Mouse (Mus musculus) intestine, embryonic 14.5 days (tissue): ENCODE data around the gene Creb3l2. TPM values are rescaled to one million over a fixed set of nuclear protein-coding genes. Genes with fewer than 3 reads are reported as not detected.
"Not testable (repeated sequence)": the region's sequence is repeated elsewhere in the genome, so short reads cannot be mapped to it uniquely, and the experiment has no call there.

Experiments
- ATAC-seq: fragments of 200-750 bp; cut with Nextera tagmentation; replicated peaks from 2 replicates; pipeline ENCODE4 v1.8.0; 2017; ENCODE audit warnings: low read depth, moderate number of reproducible peaks, moderate TSS enrichment, moderate library complexity; ENCODE audit not compliant: low FRiP score, low TSS enrichment
- DNase-seq: peaks from one replicate; pipeline ENCODE4 v3.0.0-alpha.2; 2018; ENCODE audit warnings: low spot score
- H3K27ac ChIP-seq: fragments of 300-500 bp; sonication (generic); 2 replicates; pipeline ENCODE4 v1.5.1; 2014; ENCODE audit warnings: low read depth, mild to moderate bottlenecking, control low read depth
- H3K27me3 ChIP-seq: fragments of 300-500 bp; sonication (generic); replicated peaks from 2 replicates; pipeline ENCODE4 v1.6.1; 2014; ENCODE audit warnings: low read length, control low read depth; ENCODE audit not compliant: control insufficient read depth, insufficient read depth
- H3K36me3 ChIP-seq: fragments of 300-500 bp; sonication (generic); 2 replicates; pipeline ENCODE4 v1.6.1; 2014; ENCODE audit warnings: low read length, control low read depth; ENCODE audit not compliant: control insufficient read depth, insufficient read depth
- H3K4me1 ChIP-seq: fragments of 300-500 bp; sonication (generic); replicated peaks from 2 replicates; pipeline ENCODE4 v1.6.1; 2014; ENCODE audit warnings: low read length, control low read depth, mixed read lengths; ENCODE audit not compliant: control insufficient read depth, insufficient read depth
- H3K4me2 ChIP-seq: fragments of 300-500 bp; sonication (generic); 2 replicates; pipeline ENCODE4 v1.6.1; 2014; ENCODE audit warnings: low read length
- H3K4me3 ChIP-seq: fragments of 300-500 bp; sonication (generic); 2 replicates; pipeline ENCODE4 v1.5.1; 2014; ENCODE audit warnings: low read depth, low read length, control low read depth, mixed read lengths
- H3K9ac ChIP-seq: fragments of 300-500 bp; sonication (generic); 2 replicates; pipeline ENCODE4 v1.6.1; 2014; ENCODE audit warnings: mild to moderate bottlenecking, low read length
- H3K9me3 ChIP-seq: fragments of 300-500 bp; sonication (generic); 2 replicates; pipeline ENCODE4 v1.6.1; 2016; ENCODE audit warnings: low read length, control low read depth; ENCODE audit not compliant: control insufficient read depth
- WGBS: fragments of 180-500 bp; shearing (Covaris S2); extraction: QIAGEN DNeasy Blood & Tissue Kit; methylation state at CpG from one replicate; pipeline ENCODE4 v1.1.7; 2014; 5-methylcytosine and 5-hydroxymethylcytosine counted together
- polyA plus RNA-seq: library from polyadenylated mRNA; unstranded; fragments of >200 nt; fragmentation: Nextera tagmentation; extraction: Ambion mirVana; gene quantifications from 2 replicates; pipeline ENCODE4 v1.2.1, GENCODE M21; 2014

The Creb3l2 gene
- polyA plus RNA-seq, 1 experiment from 2014 or later, result 22.9 TPM

- no peak overlapping the region for H3K4me3 ChIP-seq
- peaks cover 3% of the 10 kb centered on the region; the same call in 1 of the 2 replicates for H3K9me3 ChIP-seq
- no peaks in the 10 kb centered on the region for H3K4me1 ChIP-seq
- H3K27ac ChIP-seq, result no peak overlapping the region
- H3K9ac ChIP-seq, result no peak overlapping the region
- 72% methylated on average over 4 of the region's 4 CpGs for WGBS
- ATAC-seq (no peak), DNase-seq (no peak)
- H3K36me3 ChIP-seq, result no peaks in the 10 kb centered on the region
- no peaks in the 10 kb centered on the region for H3K27me3 ChIP-seq
- no peak overlapping the region for H3K4me2 ChIP-seq
Observed at GRCm38 (mm10) chr6:37470216-37470615, 28.3 kb upstream of the Creb3l2 start.

- Histone ChIP-seq H3K9ac (no peak overlapping the region), H3K4me2 (peak overlapping the region; percentile 4; the same call in 1 of the 2 replicates), H3K27me3 (no peaks in the 10 kb centered on the region), H3K9me3 (peaks cover 3% of the 10 kb centered on the region; the same call in 1 of the 2 replicates), H3K4me3 (no peak overlapping the region), H3K27ac (peak overlapping the region; percentile 51), H3K4me1 (0 out of 2 replicates have a peak, but pooled peaks cover 5% of the 10 kb centered on the region), H3K36me3 (no peaks in the 10 kb centered on the region)
- no peak for DNase-seq
- ATAC-seq, result no peak
- WGBS, result 39% methylated on average over 5 of the region's 5 CpGs
Observed at GRCm38 (mm10) chr6:37465847-37466246, 23.9 kb upstream of the Creb3l2 start.

GRCm38 (mm10) chr6:37465356-37465755, 23.4 kb upstream of the Creb3l2 start:
- Histone ChIP-seq H3K36me3 (no peaks in the 10 kb centered on the region), H3K9me3 (peaks cover 3% of the 10 kb centered on the region; the same call in 1 of the 2 replicates), H3K27ac (peak overlapping the region; percentile 51), H3K4me2 (no peak overlapping the region), H3K9ac (no peak overlapping the region), H3K4me3 (no peak overlapping the region), H3K4me1 (0 out of 2 replicates have a peak, but pooled peaks cover 5% of the 10 kb centered on the region), H3K27me3 (no peaks in the 10 kb centered on the region)
- DNase-seq (no peak), ATAC-seq (no peak)

GRCm38 (mm10) chr6:37464585-37464984, 22.6 kb upstream of the Creb3l2 start:
- Histone ChIP-seq H3K27ac (peak overlapping the region; percentile 14; the same call in 1 of the 2 replicates), H3K9ac (0 out of 2 replicates have a peak overlapping the region, but pooled peaks have one; percentile 29), H3K36me3 (no peaks in the 10 kb centered on the region), H3K4me1 (0 out of 2 replicates have a peak, but pooled peaks cover 5% of the 10 kb centered on the region), H3K27me3 (no peaks in the 10 kb centered on the region), H3K9me3 (peaks cover 3% of the 10 kb centered on the region; the same call in 1 of the 2 replicates), H3K4me3 (peak overlapping the region; percentile 40), H3K4me2 (peak overlapping the region; percentile 54)
- WGBS, result 4% methylated on average over 5 of the region's 5 CpGs
- 0 out of 2 replicates have a peak, but pooled peaks have one; percentile 30 for ATAC-seq
- no peak for DNase-seq

- Histone ChIP-seq H3K4me3 (peak overlapping the region; percentile 40), H3K4me2 (peak overlapping the region; percentile 54; the same call in 1 of the 2 replicates)
- not testable (repeated sequence) for H3K4me1 ChIP-seq, H3K27me3 ChIP-seq, H3K36me3 ChIP-seq, H3K9me3 ChIP-seq, H3K9ac ChIP-seq, H3K27ac ChIP-seq
- ATAC-seq (peak; percentile 93), DNase-seq (peak; percentile 73)
- 0% methylated on average over 6 of the region's 25 CpGs for WGBS
Observed at GRCm38 (mm10) chr6:37463517-37464482, 21.9 kb upstream of the Creb3l2 start.

GRCm38 (mm10) chr6:37460681-37461080, 18.7 kb upstream of the Creb3l2 start:
- Histone ChIP-seq H3K4me2 (no peak overlapping the region), H3K4me1 (0 out of 2 replicates have a peak, but pooled peaks cover 5% of the 10 kb centered on the region), H3K9me3 (no peaks in the 10 kb centered on the region), H3K27me3 (no peaks in the 10 kb centered on the region), H3K27ac (no peak overlapping the region), H3K4me3 (no peak overlapping the region), H3K36me3 (no peaks in the 10 kb centered on the region), H3K9ac (no peak overlapping the region)
- ATAC-seq (no peak), DNase-seq (no peak)
- 83% methylated on average over 6 of the region's 6 CpGs for WGBS

GRCm38 (mm10) chr6:37459656-37460055, 17.7 kb upstream of the Creb3l2 start:
- not testable (repeated sequence) for DNase-seq, H3K27me3 ChIP-seq, H3K4me2 ChIP-seq, H3K27ac ChIP-seq, H3K9me3 ChIP-seq, H3K4me1 ChIP-seq, H3K9ac ChIP-seq, ATAC-seq, H3K36me3 ChIP-seq, H3K4me3 ChIP-seq
- 40% methylated on average over 9 of the region's 9 CpGs for WGBS

GRCm38 (mm10) chr6:37457990-37458655, 16.2 kb upstream of the Creb3l2 start:
- ATAC-seq, result no peak
- Histone ChIP-seq H3K36me3 (no peaks in the 10 kb centered on the region), H3K4me2 (no peak overlapping the region), H3K27ac (no peak overlapping the region), H3K9me3 (no peaks in the 10 kb centered on the region), H3K27me3 (no peaks in the 10 kb centered on the region), H3K4me1 (no peaks in the 10 kb centered on the region), H3K4me3 (no peak overlapping the region), H3K9ac (no peak overlapping the region)
- DNase-seq, result no peak
- 42% methylated on average over 10 of the region's 10 CpGs for WGBS
